Mouse (Mus musculus): ENCODE measurements around the gene Lect2.

The Lect2 gene

DNA sequence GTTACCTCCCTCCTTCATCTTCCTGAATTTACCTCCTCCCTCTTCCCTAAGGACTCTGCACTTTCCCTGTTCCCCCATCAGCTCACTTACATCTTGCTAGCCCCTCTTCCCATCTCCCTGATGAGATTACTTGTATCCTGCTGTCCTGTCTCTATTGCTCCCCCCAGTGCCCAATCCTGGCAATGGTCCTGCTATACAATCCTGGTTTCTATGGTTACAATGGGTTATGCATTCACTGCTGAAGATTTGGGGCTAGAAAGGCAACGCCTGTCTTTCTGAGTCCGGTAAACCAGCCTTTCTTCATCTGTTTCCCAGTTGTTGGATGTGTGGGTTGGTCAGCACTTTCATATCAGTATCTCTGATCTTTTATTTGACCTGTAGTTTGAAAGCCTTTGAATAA, 6.1 kb upstream of the Lect2 start:
- DNase-seq = peak; percentile 55 to 61

DNA sequence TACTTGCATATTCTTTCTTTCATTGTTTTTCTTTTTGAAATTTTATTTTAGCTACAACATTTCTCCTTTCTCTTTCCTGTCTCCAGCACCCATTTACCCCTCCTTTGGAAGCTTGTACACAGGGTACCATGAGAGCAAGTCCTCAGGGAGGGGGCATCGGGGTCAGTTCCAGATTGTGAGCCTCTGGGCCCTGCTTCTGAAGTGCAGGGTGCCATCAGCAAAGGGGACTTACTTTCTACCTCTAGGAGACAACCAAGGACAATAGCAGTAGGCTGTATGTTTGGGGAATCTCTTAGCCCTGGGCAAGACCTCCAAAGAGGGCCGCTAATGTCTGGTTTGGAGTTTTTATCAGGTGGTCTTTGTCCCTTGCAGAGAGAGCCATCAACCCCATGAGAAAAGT, 5.6 kb upstream of the Lect2 start:
- DNase-seq = no peak

DNA sequence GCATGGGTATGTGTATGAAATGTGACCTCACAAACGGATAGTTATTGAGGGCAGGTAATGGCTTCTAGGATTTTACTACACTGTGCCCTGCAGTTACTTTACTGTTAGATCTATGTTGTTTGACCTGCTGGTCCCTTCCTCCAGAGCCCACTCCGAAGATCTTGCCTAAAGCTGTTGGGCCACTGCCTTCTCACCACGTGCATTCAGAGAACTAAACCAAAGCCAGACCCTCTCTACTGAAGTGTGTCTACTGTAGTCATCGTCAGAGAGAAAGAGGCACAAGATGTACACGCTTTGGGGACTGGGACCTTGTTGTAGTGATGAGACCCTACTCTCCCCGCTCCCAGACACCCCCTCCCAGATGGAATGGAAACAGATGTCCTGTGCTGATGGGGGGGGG, 3.4 kb upstream of the Lect2 start:
- no peak for DNase-seq

DNA sequence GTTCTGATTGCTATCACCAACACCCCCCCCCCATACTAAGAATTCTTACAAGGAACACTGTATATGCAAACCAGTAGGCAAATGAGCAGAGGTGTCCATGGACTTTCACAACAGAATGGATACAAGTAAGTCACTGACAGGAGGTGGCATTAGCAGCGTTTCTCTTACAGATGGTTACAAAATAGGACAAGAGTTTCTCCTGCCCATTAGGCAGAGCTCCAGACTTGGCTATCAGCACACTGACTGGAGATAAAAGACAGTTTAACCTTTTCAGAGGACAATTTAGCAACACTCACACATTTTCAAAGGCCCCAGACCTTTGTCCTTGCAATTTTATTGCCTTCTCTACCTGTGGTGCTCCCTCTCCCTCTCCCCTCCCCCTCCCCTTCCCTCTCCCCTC, 2.3 kb upstream of the Lect2 start:
- DNase-seq = peak; percentile 40

DNA sequence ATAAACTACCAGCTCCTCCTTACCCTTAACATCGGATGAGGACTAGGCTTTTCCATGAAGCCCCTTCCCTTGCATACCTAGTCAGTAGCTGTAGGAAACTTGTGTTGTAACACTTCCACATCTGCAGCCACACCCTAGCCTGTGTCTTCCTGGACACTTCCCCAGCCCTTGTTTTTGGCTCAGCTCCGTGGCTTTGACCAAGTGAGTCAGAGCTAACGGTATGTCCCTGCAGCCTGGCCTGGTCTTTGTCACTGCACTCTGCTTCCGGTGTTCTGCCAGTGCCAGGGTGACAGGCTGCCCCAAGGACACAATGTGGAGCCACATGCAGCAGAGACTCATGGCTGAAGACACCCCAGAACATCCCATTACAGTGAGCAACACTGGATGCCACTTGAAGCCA, 1.1 kb upstream of the Lect2 start:
- DNase-seq = no peak

DNA sequence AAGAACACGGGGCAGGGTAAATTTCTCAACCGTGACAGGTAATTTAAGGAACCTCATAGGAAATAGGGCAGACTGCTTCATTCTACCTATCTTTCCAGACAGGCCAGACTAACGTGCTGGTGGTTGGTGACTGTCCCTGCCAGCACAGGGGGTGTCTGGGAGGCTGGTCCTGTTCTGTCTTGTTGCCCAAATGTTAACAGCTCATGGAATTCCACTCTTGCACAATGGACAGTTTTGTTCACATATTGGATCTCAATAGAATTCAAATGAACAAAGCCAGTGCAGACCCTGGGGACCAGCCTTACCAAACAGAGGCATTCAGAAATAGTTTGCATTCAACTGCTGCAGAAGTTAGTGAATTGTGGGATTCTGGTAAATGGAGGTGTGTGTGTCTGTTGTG, 3.3 kb downstream of the Lect2 start:
- no peak for DNase-seq

DNA sequence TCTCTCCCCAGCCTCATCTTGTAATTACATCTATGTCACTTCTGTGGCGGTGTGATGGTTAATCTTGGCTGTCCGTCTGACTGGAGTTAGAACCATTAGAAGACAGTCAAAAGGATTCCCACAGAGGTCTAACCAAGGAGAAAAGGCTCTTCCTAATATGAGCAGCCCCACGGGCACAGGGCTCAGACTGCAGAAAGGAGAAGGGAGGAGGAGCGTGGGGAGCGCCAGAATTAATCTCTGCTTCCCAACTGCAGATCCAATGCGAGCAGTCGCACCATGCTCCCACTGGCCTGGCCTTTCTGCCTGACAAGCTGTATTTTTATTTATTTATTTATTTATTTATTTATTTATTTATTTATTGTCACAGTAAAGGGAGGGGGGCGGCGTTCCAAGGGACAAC, 4.5 kb downstream of the Lect2 start:
- DNase-seq = no peak

DNA sequence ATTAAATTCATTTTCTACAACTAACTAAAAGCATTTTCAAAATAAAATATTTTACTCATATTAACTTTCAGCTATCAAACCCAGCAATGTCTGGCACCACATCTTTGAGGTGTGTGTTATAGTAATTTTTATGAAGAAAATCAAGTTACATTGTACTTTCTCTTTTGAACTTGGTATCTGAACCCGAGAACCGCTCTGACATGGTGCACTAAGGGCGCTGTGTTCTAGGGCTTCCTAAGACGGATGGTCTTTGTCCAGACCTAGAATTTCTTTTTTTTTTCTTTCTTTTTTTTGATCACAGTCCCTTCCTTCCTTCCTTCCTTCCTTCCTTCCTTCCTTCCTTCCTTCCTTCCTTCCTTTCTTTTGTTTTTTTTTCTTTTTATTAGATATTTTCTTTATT, 8.5 kb downstream of the Lect2 start:
- peak; percentile 66 to 76 for DNase-seq

DNA sequence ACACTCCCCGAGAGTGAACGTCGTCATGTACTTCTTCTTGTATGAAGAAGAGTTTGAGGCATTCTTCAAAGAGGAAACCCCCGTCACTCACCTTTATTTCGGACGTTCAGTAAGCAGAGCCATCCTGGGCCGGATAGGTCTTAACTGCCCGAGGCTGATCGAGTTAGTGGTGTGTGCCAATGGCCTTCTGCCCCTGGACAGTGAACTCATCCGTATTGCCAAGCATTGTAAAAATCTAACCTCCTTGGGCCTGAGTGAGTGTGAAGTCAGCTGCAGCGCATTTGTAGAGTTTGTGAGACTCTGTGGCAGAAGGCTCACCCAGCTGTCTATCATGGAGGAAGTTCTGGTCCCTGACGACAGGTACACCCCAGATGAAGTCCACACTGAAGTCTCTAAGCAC, 11.3 kb downstream of the Lect2 start:
- no peak for DNase-seq

DNA sequence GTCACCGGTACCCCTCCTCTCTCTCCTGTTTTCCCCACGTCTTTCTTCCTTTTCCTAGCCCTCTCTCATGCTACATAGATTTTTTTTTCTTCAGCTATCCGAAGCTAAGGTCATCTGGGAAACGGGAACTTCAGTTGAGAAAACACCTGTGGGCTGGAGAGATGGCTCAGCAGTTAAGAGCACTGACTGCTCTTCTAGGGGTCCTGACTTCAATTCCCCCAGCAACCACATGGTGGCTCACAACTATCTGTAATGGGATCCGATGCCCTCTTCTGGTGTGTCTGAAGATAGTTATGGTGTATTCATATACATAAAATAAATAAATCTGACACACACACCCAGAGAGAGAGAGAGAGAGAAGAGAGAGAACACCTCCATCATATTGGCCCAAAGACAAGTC, 12.7 kb downstream of the Lect2 start:
- peak in 1 of 2 experiments; percentile 24 for DNase-seq

DNA sequence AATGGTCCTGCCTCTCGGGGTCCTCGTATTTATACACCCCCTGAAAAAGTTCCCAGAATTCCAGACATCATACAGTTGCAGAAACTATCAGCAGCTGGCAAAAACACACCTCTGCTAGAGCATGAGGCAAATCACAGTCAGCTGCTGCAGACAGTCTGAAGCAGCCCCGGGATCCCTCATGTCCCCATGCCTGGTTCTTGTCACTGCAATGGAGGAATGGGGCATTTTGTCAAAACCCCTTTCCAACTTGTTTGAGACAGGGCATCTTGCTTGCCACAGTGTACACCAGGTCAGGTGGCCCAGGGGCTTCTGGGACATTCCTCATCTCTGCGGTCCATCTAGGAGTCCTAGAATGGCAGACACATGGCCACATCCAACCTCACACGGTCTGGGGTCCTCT, 13.4 kb downstream of the Lect2 start:
- DNase-seq = no peak

DNA sequence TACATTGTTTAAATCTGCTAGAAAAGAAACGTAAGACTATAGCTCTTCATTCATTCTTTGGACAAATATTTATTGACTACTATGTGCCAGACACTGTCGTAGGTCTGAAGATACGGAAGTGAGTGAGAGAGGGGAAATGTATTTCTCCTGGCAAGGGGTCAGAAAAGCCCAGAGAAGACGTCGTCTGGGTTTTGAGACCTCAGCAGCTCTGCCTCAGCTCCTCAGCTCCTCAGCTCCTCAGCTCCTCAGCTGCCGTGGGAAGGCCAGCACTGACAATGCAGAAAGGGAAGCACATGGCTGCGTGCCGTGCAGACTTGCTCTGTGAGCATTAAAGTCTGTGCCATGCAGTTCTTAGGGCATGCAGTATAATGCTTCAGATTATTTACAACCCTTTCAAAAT, 18.6 kb downstream of the Lect2 start:
- no peak for DNase-seq

DNA sequence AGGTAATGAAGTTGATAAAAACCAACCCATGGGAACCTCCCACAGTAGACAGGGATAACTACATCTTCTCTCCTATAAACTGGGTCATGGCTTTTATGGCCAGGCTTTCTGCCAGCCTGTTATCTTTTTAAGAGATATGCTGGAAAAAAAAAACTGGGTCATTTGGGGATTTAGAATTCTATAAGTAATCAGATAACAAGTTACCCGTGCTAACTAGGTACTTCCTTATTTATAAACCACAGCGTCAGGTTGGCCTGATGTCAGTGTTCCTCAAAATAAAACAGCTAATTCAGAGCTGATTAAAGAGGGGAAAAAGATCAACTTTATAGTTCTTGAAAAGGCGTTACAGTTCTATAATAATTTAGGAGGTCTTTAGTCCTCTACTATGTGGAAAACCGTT, 19.3 kb downstream of the Lect2 start:
- DNase-seq = no peak

DNA sequence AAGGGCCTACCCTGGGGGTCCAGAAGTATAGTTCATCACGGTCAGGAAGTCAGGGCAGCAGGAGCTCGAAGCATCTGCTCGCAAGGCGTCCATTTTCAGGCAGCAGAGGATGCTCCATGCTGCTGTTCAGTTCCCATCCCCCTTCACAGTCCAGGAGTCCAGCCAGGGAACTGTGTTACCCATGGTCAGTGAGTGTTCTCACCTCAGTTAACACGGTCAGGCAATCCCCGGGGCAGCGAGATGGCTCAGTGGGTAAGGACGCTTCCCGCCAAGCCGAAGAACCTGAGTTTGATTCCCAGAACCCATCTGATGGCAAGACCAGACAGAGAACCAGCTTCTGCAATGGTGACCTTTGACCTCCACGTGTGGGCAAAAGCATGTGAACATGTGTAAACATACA, 20.0 kb downstream of the Lect2 start:
- no peak for DNase-seq

DNA sequence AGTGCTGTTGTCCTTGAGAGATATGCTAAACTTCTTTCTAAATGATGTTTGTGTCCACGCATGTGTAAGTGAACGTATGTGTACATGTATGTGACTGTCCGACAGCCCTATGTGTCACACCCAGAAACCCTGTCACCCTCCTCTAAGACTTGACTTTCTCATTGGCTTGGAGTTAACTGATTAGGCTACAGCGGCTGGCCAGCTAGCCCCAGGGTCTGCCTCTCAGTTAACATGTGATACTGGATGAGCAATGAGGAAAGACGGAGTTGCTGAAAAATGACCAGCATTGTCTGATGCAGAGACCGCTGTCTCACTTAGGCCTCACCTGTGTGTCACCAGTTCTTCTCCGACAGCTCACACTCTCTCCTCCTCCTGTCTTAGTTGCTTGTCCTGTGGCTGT, 20.5 kb downstream of the Lect2 start:
- no peak for DNase-seq

DNA sequence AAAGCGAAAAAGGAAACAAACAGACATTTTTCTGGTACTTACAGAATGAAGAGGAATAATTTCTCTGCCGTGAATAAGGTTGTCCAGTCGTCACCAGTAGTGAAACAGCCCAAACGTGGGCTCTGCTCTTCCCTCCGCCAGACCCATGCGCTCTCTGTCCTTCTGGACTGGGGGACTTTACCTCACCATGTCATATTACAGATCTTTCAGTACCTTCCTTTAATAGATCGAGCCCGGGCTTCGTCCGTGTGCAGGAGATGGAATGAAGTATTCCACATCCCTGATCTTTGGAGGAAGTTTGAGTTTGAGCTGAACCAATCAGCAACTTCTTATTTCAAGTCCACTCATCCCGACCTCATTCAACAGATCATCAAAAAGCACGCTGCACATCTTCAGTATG, 21.4 kb downstream of the Lect2 start:
- DNase-seq = no peak

DNA sequence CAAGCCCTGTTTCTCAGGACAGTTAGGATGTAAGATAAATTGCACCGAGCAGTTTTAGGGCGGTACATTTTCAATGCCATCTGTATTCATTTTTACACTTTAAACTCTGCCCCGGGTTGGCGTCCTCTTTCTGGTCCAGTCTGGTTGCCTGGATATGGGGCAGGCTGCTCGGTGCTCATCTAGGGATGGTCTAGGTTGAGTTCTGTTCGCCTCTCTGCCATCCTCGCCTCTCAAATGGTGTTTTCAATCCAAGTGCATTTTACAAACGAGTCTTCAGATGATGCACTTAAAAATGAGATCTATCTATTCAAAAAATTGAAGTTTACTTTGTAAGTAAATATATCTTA, 25.5 kb downstream of the Lect2 start:
- DNase-seq = no peak

DNA sequence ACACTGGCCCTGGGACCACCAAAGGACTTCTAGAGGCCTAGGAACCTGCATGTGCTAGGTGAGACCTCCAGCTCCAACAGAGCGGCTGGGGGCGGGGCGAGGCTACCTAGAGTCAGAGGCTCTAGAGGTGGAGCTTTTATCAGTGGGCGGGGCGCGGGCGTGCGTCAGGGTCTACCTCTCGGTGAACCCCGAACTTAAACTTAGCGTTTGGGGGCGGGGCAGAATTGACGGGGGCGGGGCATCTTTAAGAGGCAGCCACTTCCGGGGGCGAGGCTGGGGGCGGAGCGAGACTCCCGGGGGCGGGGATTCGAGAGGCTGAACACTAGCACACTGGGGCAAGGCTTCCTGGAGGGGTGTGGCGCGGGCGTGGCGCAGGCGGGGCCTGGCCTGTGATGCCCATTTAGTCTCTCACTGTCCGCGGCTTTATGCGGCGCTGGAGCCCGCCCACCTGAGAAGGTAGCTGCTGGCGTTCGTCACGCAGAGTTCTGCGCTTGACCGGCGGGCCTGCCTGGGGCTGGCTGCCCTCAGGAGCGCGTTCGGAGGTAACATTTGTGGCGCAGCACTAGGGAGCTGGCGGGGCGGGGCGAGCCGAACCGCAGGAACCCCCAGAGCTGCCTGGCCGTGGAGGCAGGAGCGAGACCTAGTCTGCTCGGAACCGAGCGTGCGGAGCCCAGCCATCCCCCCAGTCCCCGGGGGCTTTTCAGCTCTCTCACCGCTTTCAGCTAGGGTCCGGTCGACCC, 26.1 kb downstream of the Lect2 start, which contains the start of gene Fbxl21:
Gene Fbxl21, plus strand, starts transcription at position 392 of the 740 bp plus-strand sequence.
- DNase-seq = peak; percentile 94 to 97

DNA sequence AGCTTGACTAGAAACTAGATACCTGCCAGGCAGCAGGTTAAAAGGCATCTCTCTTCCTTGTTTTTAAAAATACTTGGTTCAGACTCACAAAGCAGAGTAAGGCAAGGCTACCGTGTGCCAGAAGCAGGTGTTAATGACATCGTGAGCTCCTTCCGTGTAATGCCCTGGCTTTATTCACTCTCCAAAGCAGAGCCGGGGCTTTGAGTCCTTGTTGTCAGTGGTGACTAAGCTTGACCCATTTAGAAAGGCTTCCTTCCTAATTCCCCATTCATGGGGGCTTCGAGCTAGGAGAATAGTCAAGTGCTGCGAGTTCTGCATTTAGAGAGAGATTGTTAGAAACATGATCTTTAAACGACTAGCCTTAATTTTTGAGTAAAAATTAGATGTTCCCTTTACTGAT, 31.5 kb downstream of the Lect2 start:
- DNase-seq = no peak

DNA sequence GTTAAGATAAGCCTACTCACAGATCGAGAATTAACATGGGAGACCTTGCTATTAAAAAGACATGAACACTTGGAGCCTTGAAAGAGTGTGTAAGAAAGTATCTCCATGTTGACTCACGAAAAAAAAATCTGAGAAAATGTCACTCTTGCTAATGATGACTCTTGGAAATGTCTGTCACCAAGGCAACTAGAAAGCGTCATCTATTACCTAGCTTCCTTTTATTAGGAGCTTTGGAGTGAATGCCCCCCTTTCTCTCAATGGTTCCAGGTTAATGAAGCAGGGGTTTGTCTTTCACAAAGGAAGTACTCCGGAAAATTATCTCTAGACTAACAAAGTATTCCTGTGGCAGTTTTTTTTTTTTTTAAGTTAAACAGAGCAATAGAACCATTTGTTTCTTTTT, 32.0 kb downstream of the Lect2 start:
- no peak for DNase-seq

DNA sequence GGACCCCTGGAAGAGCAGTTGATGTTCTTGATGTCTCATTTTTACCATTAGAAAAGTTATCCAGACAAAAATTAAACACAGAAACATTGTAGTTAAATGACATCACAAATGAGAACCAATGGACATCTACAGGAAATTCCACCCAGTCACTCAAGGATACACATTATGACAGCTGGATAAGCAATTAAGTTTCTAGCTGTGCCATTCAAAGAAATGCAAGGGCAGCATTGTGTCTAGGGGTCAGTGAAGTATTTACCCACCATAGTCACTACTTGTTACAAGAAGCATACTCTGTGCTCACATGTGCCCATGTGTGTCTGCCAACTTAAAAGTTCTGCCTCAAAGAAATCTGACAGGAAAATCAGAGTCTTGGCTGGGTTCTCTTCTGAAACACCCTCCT, 34.7 kb downstream of the Lect2 start:
- DNase-seq = no peak

DNA sequence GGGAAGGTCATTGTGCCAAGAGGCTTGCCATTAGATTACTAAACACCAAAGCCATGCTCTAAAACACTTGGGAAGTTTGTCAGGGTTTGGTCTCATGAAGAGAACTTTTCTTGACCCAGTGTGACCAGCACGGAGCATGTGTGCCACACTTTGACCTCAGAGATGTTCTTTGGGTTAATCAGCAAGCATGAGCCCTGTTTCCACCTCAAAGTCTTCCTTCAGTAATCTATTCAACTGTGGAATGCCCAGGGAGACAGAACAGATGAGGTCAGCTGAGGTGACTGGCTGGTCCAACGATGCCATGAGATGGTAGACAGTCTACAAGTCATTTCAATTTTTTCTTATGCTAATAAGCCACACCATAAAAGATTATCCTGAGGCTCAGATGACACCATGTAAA, 38.5 kb downstream of the Lect2 start:
- DNase-seq = no peak

DNA sequence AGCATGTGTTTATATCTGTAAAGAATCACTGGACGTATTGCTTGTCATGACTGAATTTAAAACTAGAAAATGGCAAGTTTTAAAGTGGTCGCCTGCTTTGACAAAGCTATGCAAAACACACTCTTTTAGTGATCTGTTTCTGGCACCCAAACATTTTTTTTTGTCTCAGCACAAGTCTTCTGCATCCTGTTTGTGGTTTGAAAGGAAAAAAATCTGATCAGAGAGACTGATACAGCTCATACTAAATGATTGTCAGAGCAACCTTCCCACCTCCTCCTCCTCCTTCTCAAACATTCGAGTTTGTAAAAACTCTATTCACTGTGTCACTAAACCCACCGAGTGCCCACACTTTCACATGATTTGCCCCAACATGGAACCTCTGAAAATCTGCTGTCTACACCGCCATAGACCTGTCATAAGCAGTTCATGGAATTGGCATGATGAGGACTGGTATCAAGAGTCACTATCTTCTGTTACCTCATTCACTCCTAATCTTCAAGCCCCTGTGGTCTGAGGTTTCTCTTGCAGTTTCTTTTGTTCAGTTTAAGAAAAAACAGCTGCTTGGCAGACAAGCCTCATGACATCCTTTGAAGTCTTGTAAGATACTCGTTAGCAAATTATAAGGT, 41.3 kb downstream of the Lect2 start:
- DNase-seq = no peak

DNA sequence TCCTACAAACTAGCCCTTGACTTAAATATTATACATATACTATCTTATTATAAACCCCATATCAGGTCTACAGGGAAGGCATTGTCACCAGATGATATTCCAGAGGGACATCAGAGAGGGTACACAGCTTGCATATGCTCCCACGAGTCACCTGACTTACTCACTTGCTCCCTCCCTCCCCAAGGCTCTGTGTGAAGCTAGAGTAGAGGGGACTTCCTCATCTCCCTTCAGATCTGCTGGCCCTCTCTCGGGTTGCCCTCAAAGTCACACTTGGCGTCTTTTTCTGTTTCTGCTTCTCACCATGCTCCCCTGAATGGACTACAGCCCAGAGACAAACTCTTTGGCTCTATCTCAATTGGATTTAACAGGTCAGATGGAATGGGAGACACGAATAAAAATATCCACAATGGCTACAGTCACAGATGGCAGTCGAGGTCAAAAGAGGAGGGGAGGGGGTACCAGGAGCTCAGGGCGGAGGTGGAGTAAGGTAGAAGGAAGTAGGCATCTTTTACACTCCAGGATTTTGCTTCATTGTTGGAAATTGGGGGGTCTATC, 46.4 kb downstream of the Lect2 start:
- peak; percentile 32 to 45 for DNase-seq

DNA sequence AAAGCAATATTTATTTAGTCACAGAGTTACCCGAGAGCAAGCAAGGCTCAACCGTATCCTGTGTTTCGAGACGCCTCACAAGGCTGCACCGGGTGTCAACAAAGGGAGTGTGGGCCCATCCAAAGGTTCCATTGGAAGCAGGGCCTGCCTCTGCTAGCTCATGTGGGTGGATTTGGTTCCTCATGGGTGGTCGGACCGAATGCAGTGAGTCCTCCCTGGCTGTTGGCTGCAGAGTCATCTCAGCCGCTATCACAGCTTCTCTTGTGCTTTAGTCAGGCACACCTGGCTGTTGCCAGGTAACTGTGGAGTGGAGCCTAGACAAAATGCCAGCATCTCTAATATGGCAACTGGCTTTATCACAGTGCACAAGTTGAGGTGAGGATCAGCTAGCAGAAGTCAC, 47.7 kb downstream of the Lect2 start:
- DNase-seq = no peak
